Mouse (Mus musculus) megakaryocyte, adult 5-6 weeks (primary cell): ENCODE results near the gene Vps26c. TPM values are rescaled to one million over a fixed set of nuclear protein-coding genes. Genes with fewer than 3 reads are reported as not detected.
"Not testable (repeated sequence)": the region's sequence is repeated elsewhere in the genome, so short reads cannot be mapped to it uniquely, and the experiment has no call there.

Experiments used
- ATAC-seq: 2 replicates; pipeline ENCODE4 v1.8.0; 2016; ENCODE audit warnings: mild to moderate bottlenecking, inconsistent platforms; ENCODE audit not compliant: poor library complexity, severe bottlenecking
- total RNA-seq, 2 experiments: library from RNA; stranded (forward) in 1 of 2; stranded (reverse) in 1 of 2; fragments of 153-499, 151-499 nt in 1 of 2; fragments of 221-1000, 200-1000 nt in 1 of 2; gene quantifications; 2 replicates each; pipeline versions ENCODE4 v1.2.3 to v1.2.4; 2015 to 2017

Vps26c gene
- total RNA-seq, 2 experiments from 2014 or later: 43.3 to 45.6 TPM

GRCm38 (mm10) chr16:94497176-94497575 lies 29.5 kb downstream of the Vps26c start:
- not testable (repeated sequence) for ATAC-seq

GRCm38 (mm10) chr16:94489326-94489725 lies 37.3 kb downstream of the Vps26c start:
- no peak for ATAC-seq

GRCm38 (mm10) chr16:94487341-94487740 lies 39.3 kb downstream of the Vps26c start:
- no peak for ATAC-seq

- no peak for ATAC-seq
Measured at GRCm38 (mm10) chr16:94484752-94485535, 41.7 kb downstream of the Vps26c start.

GRCm38 (mm10) chr16:94473086-94473822 lies 53.4 kb downstream of the Vps26c start:
- ATAC-seq: no peak

- no peak for ATAC-seq
Measured at GRCm38 (mm10) chr16:94472515-94472951, 54.1 kb downstream of the Vps26c start.

GRCm38 (mm10) chr16:94468391-94468790 lies 58.2 kb downstream of the Vps26c start:
- ATAC-seq: no peak

GRCm38 (mm10) chr16:94467337-94468055 lies 59.1 kb downstream of the Vps26c start:
- no peak for ATAC-seq

- ATAC-seq: not testable (repeated sequence)
Measured at GRCm38 (mm10) chr16:94466317-94466716, 60.3 kb downstream of the Vps26c start.

- no peak for ATAC-seq
Measured at GRCm38 (mm10) chr16:94465900-94466299, 60.7 kb downstream of the Vps26c start.

- ATAC-seq: no peak
Measured at GRCm38 (mm10) chr16:94464067-94464466, 62.6 kb downstream of the Vps26c start.

GRCm38 (mm10) chr16:94454146-94454545 lies 72.5 kb downstream of the Vps26c start:
- ATAC-seq: no peak

GRCm38 (mm10) chr16:94452768-94453167 lies 73.9 kb downstream of the Vps26c start:
- no peak for ATAC-seq

- ATAC-seq: no peak
Measured at GRCm38 (mm10) chr16:94451545-94452488, 74.8 kb downstream of the Vps26c start.

- ATAC-seq: peak; percentile 12; the same call in 1 of the 2 replicates
Measured at GRCm38 (mm10) chr16:94449632-94450031, 77.0 kb downstream of the Vps26c start.

- no peak for ATAC-seq
Measured at GRCm38 (mm10) chr16:94449151-94449550, 77.5 kb downstream of the Vps26c start.
